Mouse (Mus musculus) hindbrain, postnatal 0 days (tissue): Measurements from ENCODE around the gene Rcc2. TPM values are rescaled to one million over a fixed set of nuclear protein-coding genes. Genes with fewer than 3 reads are reported as not detected.

ENCODE experiments used
- ATAC-seq: fragments of 200-750 bp; cut with Nextera tagmentation; 2 replicates; pipeline ENCODE4 v1.8.0; 2017; ENCODE audit warnings: mild to moderate bottlenecking, moderate TSS enrichment, moderate library complexity
- DNase-seq: peaks from one replicate; pipeline ENCODE4 v3.0.0-alpha.2; 2015; ENCODE audit warnings: low spot score
- H3K27ac ChIP-seq: fragments of 300-500 bp; sonication (generic); 2 replicates; pipeline ENCODE4 v1.5.1; 2014; ENCODE audit warnings: mild to moderate bottlenecking
- H3K27me3 ChIP-seq: fragments of 300-500 bp; sonication (generic); 2 replicates; pipeline ENCODE4 v1.6.1; 2014; ENCODE audit warnings: low read length, mixed read lengths; ENCODE audit not compliant: insufficient read depth
- H3K36me3 ChIP-seq: fragments of 300-500 bp; sonication (generic); 2 replicates; pipeline ENCODE4 v1.6.1; 2014; ENCODE audit warnings: low read length, mixed read lengths; ENCODE audit not compliant: insufficient read depth
- H3K4me1 ChIP-seq: fragments of 300-500 bp; sonication (generic); 2 replicates; pipeline ENCODE4 v1.6.1; 2014; ENCODE audit warnings: antibody characterized with exemption, low read length, mixed read lengths; ENCODE audit not compliant: insufficient read depth
- H3K4me2 ChIP-seq: fragments of 300-500 bp; sonication (generic); 2 replicates; pipeline ENCODE4 v1.6.1; 2014; ENCODE audit warnings: low read depth, mild to moderate bottlenecking, low read length, moderate library complexity, mixed read lengths
- H3K4me3 ChIP-seq: fragments of 300-500 bp; sonication (generic); 2 replicates; pipeline ENCODE4 v1.5.1; 2014; ENCODE audit warnings: low read length
- H3K9ac ChIP-seq: fragments of 300-500 bp; sonication (generic); replicated peaks from 2 replicates; pipeline ENCODE4 v1.6.1; 2014; ENCODE audit warnings: mild to moderate bottlenecking, low read length, moderate library complexity, mixed read lengths
- H3K9me3 ChIP-seq: fragments of 300-500 bp; sonication (generic); 2 replicates; pipeline ENCODE4 v1.6.1; 2016; ENCODE audit warnings: low read length, mixed read lengths
- CTCF ChIP-seq: IDR thresholded peaks from 2 replicates; pipeline ENCODE4 v1.5.1; 2016; ENCODE audit warnings: antibody characterized with exemption, control low read depth, low read depth
- WGBS: fragments of 180-500 bp; shearing (Covaris S2); extraction: QIAGEN DNeasy Blood & Tissue Kit; methylation state at CpG from one replicate; pipeline ENCODE4 v1.1.7; 2014; 5-methylcytosine and 5-hydroxymethylcytosine counted together
- polyA plus RNA-seq: library from polyadenylated mRNA; unstranded; fragments of >200 nt; fragmentation: Nextera tagmentation; extraction: Ambion mirVana; gene quantifications from 2 replicates; pipeline ENCODE4 v1.2.1, GENCODE M21; 2015
- total RNA-seq: library from RNA; depleted of rRNA; stranded (reverse); fragments of >200 nt; gene quantifications from 2 replicates; pipeline ENCODE4 v1.2.3, GENCODE M21; 2014

The Rcc2 gene
- total and polyA plus RNA-seq, 2 experiments from 2014 or later = 15.8 to 60.3 TPM

DNA sequence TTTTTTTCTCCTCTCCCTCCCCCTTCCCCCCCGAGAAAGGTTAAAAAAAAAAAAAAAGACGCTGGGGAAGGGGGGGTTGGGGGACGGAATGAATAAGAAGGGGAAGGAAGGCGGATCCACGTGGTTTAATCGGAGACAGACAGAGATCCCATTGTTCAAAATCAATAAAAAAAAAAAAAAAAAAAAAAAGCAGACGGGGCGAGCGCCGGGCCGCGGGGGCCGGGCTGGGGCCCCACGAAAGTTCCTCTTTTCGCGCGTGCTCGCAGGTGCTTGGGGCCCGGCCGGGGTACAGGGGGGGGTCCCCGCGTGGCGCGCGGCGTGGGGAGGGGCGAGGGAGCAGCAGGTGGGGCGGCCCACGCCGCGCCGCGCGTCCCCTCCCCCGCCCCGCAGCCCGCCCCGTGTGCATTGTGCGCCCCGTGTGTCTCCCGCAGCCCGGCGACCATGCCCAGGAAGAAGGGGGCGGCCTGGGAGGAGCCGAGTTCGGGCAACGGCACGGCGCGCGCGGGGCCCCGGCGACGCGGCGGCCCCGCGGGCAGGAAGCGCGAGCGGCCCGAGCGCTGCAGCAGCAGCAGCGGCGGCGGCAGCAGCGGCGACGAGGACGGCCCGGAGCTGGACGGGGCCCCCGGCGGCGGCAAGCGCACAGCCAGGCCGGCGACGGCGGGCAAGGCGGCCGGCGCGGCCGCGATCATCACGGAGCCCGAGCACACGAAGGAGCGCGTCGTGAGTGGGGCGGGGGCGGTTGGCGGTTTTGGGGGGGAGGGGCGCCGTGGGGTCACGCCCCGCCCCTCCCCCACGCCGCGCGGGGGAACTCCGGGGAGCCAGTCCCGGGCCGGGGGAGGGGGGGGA, 1.6 kb downstream of the Rcc2 start:
- no peak for TF ChIP-seq CTCF

DNA sequence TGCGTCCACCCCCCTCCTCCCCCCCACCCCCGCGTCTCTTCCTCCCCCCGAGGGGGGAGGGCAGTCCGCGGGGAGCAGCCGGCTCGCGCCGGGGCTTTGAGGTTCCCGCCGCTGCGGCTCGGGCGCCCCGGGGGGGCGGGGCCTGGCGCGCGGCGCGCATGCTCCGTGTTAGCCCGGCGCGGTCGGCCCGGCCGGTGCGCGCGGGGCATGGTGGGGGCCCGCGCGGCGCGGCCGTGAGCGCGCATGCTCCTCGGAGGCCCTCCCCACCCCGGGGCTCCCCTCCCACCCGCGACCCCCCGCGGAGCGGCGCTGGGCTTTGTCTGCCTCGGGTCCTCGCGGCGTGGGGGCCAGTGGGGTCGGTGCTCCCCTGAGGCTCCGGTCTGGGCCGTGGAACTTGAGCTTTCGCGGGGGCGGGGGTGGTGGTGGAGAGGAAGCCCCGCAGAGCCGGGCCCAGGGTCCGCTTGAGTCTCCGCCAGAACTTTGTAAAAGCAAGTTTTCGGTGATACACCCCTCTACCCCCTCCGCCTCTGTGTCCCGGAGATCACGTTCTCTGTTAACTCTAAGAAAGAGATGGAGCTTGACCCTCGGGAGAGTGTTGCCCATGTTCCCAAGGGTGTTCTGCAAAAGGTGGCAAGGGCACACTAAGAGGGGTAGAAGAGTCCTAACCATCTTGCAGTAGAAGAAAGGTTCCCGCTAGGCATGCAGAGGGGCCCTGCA, 2.4 kb downstream of the Rcc2 start:
- 0 out of 2 replicates have a peak, but pooled peaks cover 10% of the 10 kb centered on the region for H3K27me3 ChIP-seq
- H3K4me2 ChIP-seq = peak overlapping the region; percentile 87
- H3K9ac ChIP-seq = peak overlapping the region; percentile 91
- ATAC-seq = peak; percentile 70
- peak; percentile 91 for DNase-seq
- peak overlapping the region; percentile 89 for H3K27ac ChIP-seq
- WGBS = under 1% methylated on average over 48 of the region's 68 CpGs
- no peaks in the 10 kb centered on the region for H3K9me3 ChIP-seq
- H3K4me1 ChIP-seq = 0 out of 2 replicates have a peak, but pooled peaks cover 4% of the 10 kb centered on the region
- no peaks in the 10 kb centered on the region for H3K36me3 ChIP-seq
- peak overlapping the region; percentile 90 for H3K4me3 ChIP-seq
- no peak for TF ChIP-seq CTCF

More for the DNA sequence above, 1.6 kb downstream of the Rcc2 start:
- H3K9ac ChIP-seq = peak overlapping the region; percentile 91
- peak overlapping the region; percentile 89 for H3K27ac ChIP-seq
- H3K4me3 ChIP-seq = peak overlapping the region; percentile 90
- 0 out of 2 replicates have a peak, but pooled peaks cover 4% of the 10 kb centered on the region for H3K4me1 ChIP-seq
- H3K27me3 ChIP-seq = 0 out of 2 replicates have a peak, but pooled peaks cover 10% of the 10 kb centered on the region
- peak overlapping the region; percentile 87 for H3K4me2 ChIP-seq
- ATAC-seq (peak; percentile 11; the same call in 1 of the 2 replicates), DNase-seq (peak; percentile 32)
- WGBS = under 1% methylated on average over 49 of the region's 107 CpGs
- no peaks in the 10 kb centered on the region for H3K9me3 ChIP-seq
- no peaks in the 10 kb centered on the region for H3K36me3 ChIP-seq

DNA sequence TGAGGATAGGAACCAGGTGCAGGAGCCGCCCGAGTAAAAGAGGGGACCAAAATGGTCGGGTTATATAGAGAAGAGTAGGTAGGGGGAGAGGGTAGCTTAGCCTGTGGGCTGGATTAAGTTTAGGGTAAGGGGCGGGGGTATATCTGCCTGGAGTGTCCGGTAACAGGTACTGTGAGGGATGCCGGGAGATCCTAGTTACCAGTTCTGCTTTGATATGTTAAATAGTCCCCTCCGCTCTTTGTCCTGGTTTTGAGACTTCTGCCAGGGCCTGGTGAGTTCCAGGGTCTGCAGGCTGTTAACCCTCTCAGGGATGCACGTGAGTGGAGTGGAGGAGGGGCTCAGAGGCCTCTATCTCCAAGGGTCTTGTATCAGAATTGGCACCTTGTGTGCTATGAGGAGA, 3.3 kb downstream of the Rcc2 start:
- H3K27me3 ChIP-seq = 0 out of 2 replicates have a peak, but pooled peaks cover 10% of the 10 kb centered on the region
- H3K36me3 ChIP-seq = peaks cover 7% of the 10 kb centered on the region; the same call in 1 of the 2 replicates
- peak; percentile 23 for DNase-seq
- 0 out of 2 replicates have a peak overlapping the region, but pooled peaks have one; percentile 89 for H3K27ac ChIP-seq
- peak overlapping the region; percentile 90 for H3K4me3 ChIP-seq
- H3K4me1 ChIP-seq = 0 out of 2 replicates have a peak, but pooled peaks cover 4% of the 10 kb centered on the region
- no peaks in the 10 kb centered on the region for H3K9me3 ChIP-seq
- peak overlapping the region; percentile 91; the same call in 1 of the 2 replicates for H3K9ac ChIP-seq
- peak overlapping the region; percentile 87 for H3K4me2 ChIP-seq
- no peak for ATAC-seq
- WGBS = 10% methylated on average over 8 of the region's 8 CpGs
- TF ChIP-seq CTCF = no peak

DNA sequence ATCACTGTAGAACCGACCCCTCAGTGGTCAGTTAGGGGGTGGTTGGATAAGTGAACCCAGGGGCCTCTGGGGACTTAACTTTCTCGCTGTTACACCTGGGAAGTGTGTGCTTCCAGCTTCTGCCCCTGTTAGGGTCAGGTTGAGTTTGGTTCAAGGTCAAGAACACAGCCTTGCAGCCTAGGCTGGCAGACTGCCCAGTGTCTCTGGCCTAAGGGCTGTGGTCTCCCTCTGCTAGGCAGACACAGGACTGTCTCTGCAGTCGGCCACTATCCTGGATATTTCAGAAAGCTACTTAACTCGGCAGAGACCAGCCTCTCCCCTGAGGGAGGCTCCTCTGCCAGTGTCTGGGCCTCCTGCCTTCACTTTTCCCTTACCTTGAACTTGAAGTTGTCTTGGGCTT, 3.8 kb downstream of the Rcc2 start:
- H3K4me3 ChIP-seq = no peak overlapping the region
- TF ChIP-seq CTCF = no peak
- WGBS = 29% methylated on average over 4 of the region's 4 CpGs
- H3K9ac ChIP-seq = no peak overlapping the region
- H3K4me2 ChIP-seq = peak overlapping the region; percentile 87
- 0 out of 2 replicates have a peak, but pooled peaks cover 7% of the 10 kb centered on the region for H3K27me3 ChIP-seq
- ATAC-seq = no peak
- H3K36me3 ChIP-seq = peaks cover 13% of the 10 kb centered on the region; the same call in 1 of the 2 replicates
- 0 out of 2 replicates have a peak overlapping the region, but pooled peaks have one; percentile 89 for H3K27ac ChIP-seq
- 0 out of 2 replicates have a peak, but pooled peaks cover 4% of the 10 kb centered on the region for H3K4me1 ChIP-seq
- no peak for DNase-seq
- no peaks in the 10 kb centered on the region for H3K9me3 ChIP-seq

DNA sequence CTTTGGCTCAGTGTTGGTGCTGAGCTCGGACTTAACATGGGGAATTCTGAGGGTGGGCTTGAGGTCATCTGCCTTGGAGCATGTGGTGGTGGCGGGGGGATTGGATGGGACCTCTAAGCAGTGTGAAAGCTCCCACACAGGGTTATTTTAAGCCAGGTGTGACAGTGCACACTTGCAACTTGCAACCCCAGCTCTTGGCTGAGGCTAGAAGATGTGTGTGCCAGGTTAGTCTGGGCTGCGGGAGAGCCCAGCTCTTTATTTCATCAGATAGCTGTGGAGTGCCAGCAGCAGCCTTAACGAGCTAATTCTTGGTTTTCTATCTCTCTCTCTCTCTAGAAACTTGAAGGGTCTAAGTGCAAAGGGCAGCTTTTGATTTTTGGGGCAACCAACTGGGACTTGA, 7.3 kb downstream of the Rcc2 start:
- peaks cover 27% of the 10 kb centered on the region for H3K36me3 ChIP-seq
- no peak for TF ChIP-seq CTCF

DNA sequence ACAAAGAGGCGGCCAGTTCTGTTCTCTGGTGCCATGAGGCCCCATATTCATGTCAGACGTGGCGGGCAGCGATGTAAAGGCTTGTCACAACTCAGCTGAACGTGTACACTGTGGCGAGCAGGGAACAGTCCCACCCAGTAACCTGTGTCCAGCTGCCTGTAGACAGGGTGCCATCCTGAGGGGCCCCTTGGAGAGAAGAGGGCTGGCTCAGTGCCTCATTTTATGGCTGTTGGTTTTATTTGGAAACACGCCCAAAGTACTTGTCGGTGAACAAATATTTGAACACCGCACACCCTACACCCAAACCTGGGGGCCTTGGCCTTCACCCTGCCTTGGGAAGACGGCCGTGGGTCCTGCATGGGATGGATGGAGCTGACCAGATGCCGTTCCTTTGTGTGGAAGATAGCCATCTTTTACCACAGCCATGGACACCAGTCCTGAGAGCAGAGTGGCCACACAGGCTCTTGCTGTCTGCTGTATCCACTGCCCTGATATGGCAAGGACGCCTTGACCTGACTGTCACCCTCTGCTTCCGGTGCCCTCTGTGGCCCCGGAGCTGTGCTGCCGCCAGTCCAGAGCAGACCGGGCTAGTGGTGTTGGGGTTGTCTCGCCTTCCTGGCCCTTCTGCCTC, 8.1 kb downstream of the Rcc2 start:
- Histone ChIP-seq H3K27ac (no peak overlapping the region), H3K36me3 (peaks cover 31% of the 10 kb centered on the region), H3K9me3 (no peaks in the 10 kb centered on the region), H3K4me2 (no peak overlapping the region), H3K27me3 (no peaks in the 10 kb centered on the region), H3K4me3 (no peak overlapping the region), H3K4me1 (no peaks in the 10 kb centered on the region), H3K9ac (no peak overlapping the region)
- DNase-seq (no peak), ATAC-seq (no peak)
- no peak for TF ChIP-seq CTCF
- 75% methylated on average over 18 of the region's 18 CpGs for whole genome bisulfite sequencing

More for the DNA sequence above, 7.3 kb downstream of the Rcc2 start:
- 68% methylated on average over 4 of the region's 4 CpGs for WGBS
- DNase-seq = no peak
- Histone ChIP-seq H3K9ac (no peak overlapping the region), H3K9me3 (no peaks in the 10 kb centered on the region), H3K27ac (no peak overlapping the region), H3K4me2 (no peak overlapping the region), H3K4me1 (no peaks in the 10 kb centered on the region), H3K27me3 (no peaks in the 10 kb centered on the region), H3K4me3 (no peak overlapping the region)
- no peak for ATAC-seq
